Mouse (Mus musculus): ENCODE measurements around the gene Raver1.
"Not testable (repeated sequence)": the region's sequence is repeated elsewhere in the genome, so short reads cannot be mapped to it uniquely, and the experiment has no call there.

DNA sequence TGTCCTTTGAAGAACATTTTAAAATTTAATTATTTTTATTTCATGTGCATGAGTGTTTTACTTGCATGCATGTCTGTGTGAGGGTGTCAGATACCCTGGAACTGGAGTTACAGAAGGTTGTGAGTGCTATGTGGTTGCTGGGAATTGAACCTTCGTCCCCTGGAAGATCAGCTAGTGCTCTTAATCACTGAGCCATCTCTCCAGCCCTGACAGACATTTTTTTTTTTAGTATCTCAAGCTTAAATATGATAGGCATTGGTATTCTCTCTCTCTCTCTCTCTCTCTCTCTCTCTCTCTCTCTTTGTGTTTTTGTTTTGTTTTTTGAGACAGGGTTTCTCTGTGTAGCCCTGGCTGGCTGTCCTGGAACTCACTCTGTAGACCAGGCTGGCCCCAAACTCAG lies 47.0 kb downstream of the Raver1 start:
- not testable (repeated sequence) for TF ChIP-seq CTCF (IDR thresholded peaks at IDR 0.05; ENCODE audit: control insufficient read depth, insufficient read depth, low read length); POLR2A (IDR thresholded peaks at IDR 0.05; ENCODE audit: borderline replicate concordance, control insufficient read depth, low read depth, low read length)
